Mouse (Mus musculus): ENCODE results near the gene Ubald2. TPM values are rescaled to one million over a fixed set of nuclear protein-coding genes. Genes with fewer than 3 reads are reported as not detected.

Ubald2 gene
- polyA plus RNA-seq, 1 experiment = 574 TPM

DNA sequence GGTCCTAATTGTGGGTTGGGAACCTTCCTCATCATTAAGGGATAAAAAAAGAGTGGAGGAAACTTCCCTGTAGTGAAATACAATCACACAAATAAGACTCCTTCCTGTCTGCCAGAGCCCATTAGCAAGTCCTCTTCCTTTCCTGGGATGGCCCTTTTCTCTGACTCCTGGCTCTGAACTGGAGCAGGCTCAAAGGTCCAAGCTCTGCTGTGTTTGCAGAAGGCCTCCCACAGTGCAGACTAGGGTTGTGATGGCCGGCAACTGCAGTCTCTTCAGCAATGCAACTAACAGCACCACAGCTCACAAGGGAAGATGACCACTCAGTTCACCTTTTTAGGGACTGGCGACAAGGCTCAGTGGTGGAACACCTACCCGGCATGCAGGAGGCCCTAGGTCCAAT is 36.4 kb downstream of the Ubald2 start:
- TF ChIP-seq CTCF (IDR thresholded peaks at IDR 0.05; ENCODE audit: extremely low read depth, insufficient read length, insufficient replicate concordance, low read depth, low read length) (no peak), POLR2A (IDR thresholded peaks at IDR 0.05; ENCODE audit: low read depth, low read length) (no peak)
- peaks cover 52% of the 10 kb centered on the region for H3K36me3 ChIP-seq (ENCODE audit: control insufficient read depth, insufficient read depth, low read length)
- no peaks in the 10 kb centered on the region for H3K27me3 ChIP-seq (ENCODE audit: control insufficient read depth, insufficient read depth, low read length)
- no peak overlapping the region for H3K27ac ChIP-seq (ENCODE audit: insufficient read depth, low read depth, low read length)
- WGBS = 76% methylated on average over 3 of the region's 3 CpGs
- H3K4me3 ChIP-seq (ENCODE audit: low read depth, low read length) = no peak overlapping the region
- no peaks in the 10 kb centered on the region for H3K4me1 ChIP-seq (ENCODE audit: control insufficient read depth, insufficient read depth, insufficient read length, low read length)

DNA sequence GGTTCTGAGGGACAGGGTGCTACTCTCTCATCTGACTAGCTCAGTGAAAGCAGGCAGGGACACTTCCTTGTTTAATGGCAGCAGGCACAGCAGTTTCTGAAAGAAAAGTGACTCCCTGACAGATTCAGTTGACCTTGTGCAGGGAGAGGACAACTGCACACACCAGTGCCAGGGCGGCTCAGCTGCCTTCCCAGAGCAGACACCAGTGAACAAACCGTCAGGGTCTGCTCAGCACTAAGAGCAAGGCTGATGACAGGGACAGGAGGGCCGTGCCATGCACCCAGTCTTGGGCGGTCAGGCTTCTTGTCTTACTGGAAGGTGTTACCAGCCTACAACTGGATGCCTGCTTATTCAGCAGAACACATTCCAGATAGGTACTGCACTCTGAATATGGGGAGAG is 37.0 kb downstream of the Ubald2 start:
- Histone ChIP-seq H3K27me3 (ENCODE audit: control insufficient read depth, insufficient read depth, low read length) (no peaks in the 10 kb centered on the region), H3K27ac (ENCODE audit: insufficient read depth, low read depth, low read length) (no peak overlapping the region), H3K4me1 (ENCODE audit: control insufficient read depth, insufficient read depth, insufficient read length, low read length) (no peaks in the 10 kb centered on the region), H3K4me3 (ENCODE audit: low read depth, low read length) (no peak overlapping the region), H3K36me3 (ENCODE audit: control insufficient read depth, insufficient read depth, low read length) (peaks cover 57% of the 10 kb centered on the region)
- WGBS = 95% methylated on average over 4 of the region's 4 CpGs
- TF ChIP-seq CTCF (IDR thresholded peaks at IDR 0.05; ENCODE audit: extremely low read depth, insufficient read length, insufficient replicate concordance, low read depth, low read length) (no peak), POLR2A (IDR thresholded peaks at IDR 0.05; ENCODE audit: low read depth, low read length) (no peak)

DNA sequence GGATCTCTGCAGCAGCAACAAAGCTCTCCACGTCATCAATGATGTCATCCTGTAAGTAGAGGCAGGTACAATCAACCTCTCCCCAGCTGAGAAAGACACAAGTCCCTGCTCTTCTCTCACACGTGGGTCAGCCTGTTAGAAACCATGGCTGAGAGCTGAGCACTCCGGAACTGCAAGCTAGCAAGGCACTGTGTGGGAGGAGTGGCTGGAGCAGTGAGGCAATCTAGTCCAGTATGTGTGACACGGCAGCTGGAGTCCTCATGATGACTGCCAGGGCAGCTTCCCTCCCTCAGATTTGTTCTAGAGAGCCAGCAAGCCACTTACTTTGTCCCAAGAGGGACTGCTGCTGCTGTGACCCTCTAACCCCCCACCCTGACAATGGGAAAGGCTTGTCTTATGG is 38.4 kb downstream of the Ubald2 start:
- peaks cover 69% of the 10 kb centered on the region for H3K36me3 ChIP-seq (ENCODE audit: control insufficient read depth, insufficient read depth, low read length)
- H3K4me1 ChIP-seq (ENCODE audit: control insufficient read depth, insufficient read depth, insufficient read length, low read length) = no peaks in the 10 kb centered on the region
- TF ChIP-seq POLR2A (IDR thresholded peaks at IDR 0.05; ENCODE audit: low read depth, low read length) (no peak), CTCF (IDR thresholded peaks at IDR 0.05; ENCODE audit: extremely low read depth, insufficient read length, insufficient replicate concordance, low read depth, low read length) (no peak)
- 78% methylated on average over 4 of the region's 4 CpGs for WGBS
- H3K27me3 ChIP-seq (ENCODE audit: control insufficient read depth, insufficient read depth, low read length) = no peaks in the 10 kb centered on the region
- no peak overlapping the region for H3K27ac ChIP-seq (ENCODE audit: insufficient read depth, low read depth, low read length)
- no peak overlapping the region for H3K4me3 ChIP-seq (ENCODE audit: low read depth, low read length)

DNA sequence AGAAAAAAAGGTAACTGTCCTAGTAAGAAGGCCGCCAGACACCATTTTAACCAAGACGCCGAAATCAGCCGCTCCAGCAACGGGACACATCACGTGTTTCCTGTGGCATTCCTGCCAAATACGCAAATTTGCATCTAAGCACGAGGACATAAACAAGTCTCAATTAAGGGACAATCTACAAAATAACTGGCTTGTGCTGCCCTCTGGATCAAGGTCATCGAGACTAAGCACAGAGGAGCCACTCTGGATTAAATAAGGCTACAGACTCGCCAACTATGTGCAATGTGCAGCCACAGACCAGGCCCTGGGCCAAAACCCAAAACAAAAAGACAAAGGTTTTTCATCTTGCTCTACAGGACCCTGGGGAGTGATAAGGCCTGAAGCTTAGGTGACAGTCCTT is 42.1 kb downstream of the Ubald2 start:
- Histone ChIP-seq H3K27ac (ENCODE audit: insufficient read depth, low read depth, low read length) (no peak overlapping the region), H3K4me1 (ENCODE audit: control insufficient read depth, insufficient read depth, insufficient read length, low read length) (no peaks in the 10 kb centered on the region), H3K4me3 (ENCODE audit: low read depth, low read length) (no peak overlapping the region), H3K36me3 (ENCODE audit: control insufficient read depth, insufficient read depth, low read length) (peaks cover 91% of the 10 kb centered on the region), H3K27me3 (ENCODE audit: control insufficient read depth, insufficient read depth, low read length) (no peaks in the 10 kb centered on the region)
- TF ChIP-seq CTCF (IDR thresholded peaks at IDR 0.05; ENCODE audit: extremely low read depth, insufficient read length, insufficient replicate concordance, low read depth, low read length) (no peak), POLR2A (IDR thresholded peaks at IDR 0.05; ENCODE audit: low read depth, low read length) (no peak)
- 92% methylated on average over 10 of the region's 10 CpGs for WGBS

DNA sequence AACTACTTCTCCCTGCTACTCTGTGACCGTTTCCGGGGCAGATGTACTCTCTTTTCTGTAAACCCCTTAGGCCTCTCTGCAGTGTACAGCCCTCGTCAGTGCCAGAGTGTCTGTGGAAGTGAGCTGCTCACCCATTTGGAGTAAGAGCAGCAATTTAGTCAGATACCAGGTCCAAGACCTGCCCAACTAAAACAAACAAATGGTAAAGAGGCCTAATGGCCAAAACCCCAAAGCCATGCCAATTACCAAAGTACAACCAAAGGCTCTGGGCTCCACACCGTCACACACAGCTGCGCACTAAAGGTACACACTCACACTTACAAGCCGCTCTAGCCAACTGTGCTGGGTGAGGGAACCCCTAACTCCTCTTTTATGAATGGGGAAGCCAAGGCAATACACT is 42.8 kb downstream of the Ubald2 start:
- TF ChIP-seq CTCF (IDR thresholded peaks at IDR 0.05; ENCODE audit: extremely low read depth, insufficient read length, insufficient replicate concordance, low read depth, low read length) = no peak
- no peak for TF ChIP-seq POLR2A (IDR thresholded peaks at IDR 0.05; ENCODE audit: low read depth, low read length)
- Histone ChIP-seq H3K27ac (ENCODE audit: insufficient read depth, low read depth, low read length) (no peak overlapping the region), H3K4me3 (ENCODE audit: low read depth, low read length) (no peak overlapping the region), H3K36me3 (ENCODE audit: control insufficient read depth, insufficient read depth, low read length) (peaks cover 90% of the 10 kb centered on the region), H3K4me1 (ENCODE audit: control insufficient read depth, insufficient read depth, insufficient read length, low read length) (no peaks in the 10 kb centered on the region), H3K27me3 (ENCODE audit: control insufficient read depth, insufficient read depth, low read length) (no peaks in the 10 kb centered on the region)
- 71% methylated on average over 6 of the region's 6 CpGs for WGBS

DNA sequence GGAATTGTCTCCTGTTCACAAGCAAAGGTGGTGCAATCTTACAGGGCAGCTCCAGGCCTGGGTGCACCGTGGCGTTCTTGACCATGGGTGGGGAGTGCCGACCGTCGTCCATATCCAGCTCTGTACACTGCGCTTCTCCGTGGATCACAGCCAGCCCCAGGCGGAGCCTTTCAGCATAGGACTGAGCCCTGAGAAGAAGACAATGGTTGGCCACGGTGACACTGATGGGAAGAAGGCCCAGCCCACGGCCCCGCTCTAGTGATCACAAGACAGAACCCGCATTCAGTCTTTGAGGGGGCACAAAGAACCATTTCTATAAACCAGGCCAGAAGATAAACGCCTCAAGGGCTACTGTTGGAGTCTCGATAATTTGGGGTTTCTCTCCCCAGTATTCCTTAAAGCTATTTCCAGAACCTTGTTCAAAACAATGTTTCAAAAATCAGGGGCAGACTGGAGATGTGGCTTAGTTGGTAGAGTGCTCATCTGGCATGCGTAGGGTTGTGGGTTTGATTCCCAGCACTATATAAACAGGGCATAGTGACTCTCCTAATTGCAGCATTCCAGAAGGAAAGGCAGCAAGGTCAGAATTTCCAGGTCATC is 43.4 kb downstream of the Ubald2 start:
- WGBS = 90% methylated on average over 15 of the region's 15 CpGs
- Histone ChIP-seq H3K36me3 (ENCODE audit: control insufficient read depth, insufficient read depth, low read length) (peaks cover 89% of the 10 kb centered on the region), H3K4me1 (ENCODE audit: control insufficient read depth, insufficient read depth, insufficient read length, low read length) (no peaks in the 10 kb centered on the region), H3K27ac (ENCODE audit: insufficient read depth, low read depth, low read length) (no peak overlapping the region), H3K4me3 (ENCODE audit: low read depth, low read length) (no peak overlapping the region), H3K27me3 (ENCODE audit: control insufficient read depth, insufficient read depth, low read length) (no peaks in the 10 kb centered on the region)
- TF ChIP-seq CTCF (IDR thresholded peaks at IDR 0.05; ENCODE audit: extremely low read depth, insufficient read length, insufficient replicate concordance, low read depth, low read length) (no peak), POLR2A (IDR thresholded peaks at IDR 0.05; ENCODE audit: low read depth, low read length) (no peak)

DNA sequence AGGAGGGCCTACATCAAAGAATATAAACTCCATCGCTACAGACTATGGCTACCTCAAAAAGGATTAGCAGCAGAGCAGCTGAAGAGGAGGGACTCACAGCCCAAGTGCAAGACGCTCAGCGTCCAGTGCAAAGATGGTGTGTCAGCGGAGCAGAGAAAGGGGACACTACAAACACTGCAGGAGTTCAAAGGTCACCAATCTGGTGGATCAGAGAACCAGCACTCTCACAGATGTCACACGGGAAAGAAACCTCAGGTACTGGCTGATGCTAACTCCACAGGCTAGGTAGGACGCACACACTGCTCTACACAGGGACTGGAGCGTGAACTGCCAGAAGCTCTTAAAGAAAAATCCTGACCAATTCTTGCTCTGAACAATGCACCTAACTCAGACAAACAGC is 45.1 kb downstream of the Ubald2 start:
- WGBS = 88% methylated on average over 7 of the region's 7 CpGs
- H3K4me3 ChIP-seq (ENCODE audit: low read depth, low read length) = no peak overlapping the region
- no peak overlapping the region for H3K27ac ChIP-seq (ENCODE audit: insufficient read depth, low read depth, low read length)
- TF ChIP-seq CTCF (IDR thresholded peaks at IDR 0.05; ENCODE audit: extremely low read depth, insufficient read length, insufficient replicate concordance, low read depth, low read length) (no peak), POLR2A (IDR thresholded peaks at IDR 0.05; ENCODE audit: low read depth, low read length) (no peak)
- H3K36me3 ChIP-seq (ENCODE audit: control insufficient read depth, insufficient read depth, low read length) = peaks cover 85% of the 10 kb centered on the region
- no peaks in the 10 kb centered on the region for H3K4me1 ChIP-seq (ENCODE audit: control insufficient read depth, insufficient read depth, insufficient read length, low read length)
- H3K27me3 ChIP-seq (ENCODE audit: control insufficient read depth, insufficient read depth, low read length) = no peaks in the 10 kb centered on the region
